23 mouse cellular contexts compared by ENCODE assay signal in genomic region chr2:155635961-155636360, GRCm38 (mm10). TPM values are rescaled to one million over a fixed set of nuclear protein-coding genes. Genes with fewer than 3 reads are reported as not detected.
DNase-seq lines count a peak whose midpoint lies in the region; ATAC-seq and TF ChIP-seq lines count a peak whose summit lies in the region.
"Had no signal": no experiment of that assay in that cellular context is flagged by ENCODE, and none has a peak within 500 bp of the region (broad histone marks: within the 10 kb centered on the region; RNA-seq: fewer than 3 reads in every experiment).

No protein-coding gene starts in this region.

- H3K4me2 ChIP-seq in heart, embryonic 12.5 days: no peak overlapping the region
- no peak overlapping the region for H3K4me2 ChIP-seq in heart, postnatal 0 days (ENCODE audit: low read depth, low read length)
- H3K4me2 ChIP-seq: forebrain, embryonic 13.5 days; heart, embryonic 13.5 days; hindbrain, embryonic 14.5 days had no signal

- H3K27ac ChIP-seq in heart, embryonic 12.5 days (ENCODE audit: poor library complexity, severe bottlenecking): peak overlapping the region; percentile 14; the same call in 1 of the 2 replicates
- 0 out of 2 replicates have a peak overlapping the region, but pooled peaks have one; percentile 65 for H3K27ac ChIP-seq in heart, postnatal 0 days (ENCODE audit: low read depth)
- 0 out of 2 replicates have a peak overlapping the region, but pooled peaks have one; percentile 7 for H3K27ac ChIP-seq in brown adipose tissue, adult 24 weeks (replicated peaks; ENCODE audit: low read depth, low read length)
- H3K27ac ChIP-seq: forebrain, embryonic 10.5 days; forebrain, embryonic 13.5 days; hindbrain, embryonic 14.5 days; hindbrain, postnatal 0 days had no signal

- no peak overlapping the region for H3K9ac ChIP-seq in heart, embryonic 12.5 days
- no peak overlapping the region for H3K9ac ChIP-seq in heart, postnatal 0 days (replicated peaks; ENCODE audit: low read depth, low read length)
- H3K9ac ChIP-seq: forebrain, embryonic 13.5 days; heart, embryonic 13.5 days; hindbrain, embryonic 14.5 days had no signal

- no peak for ATAC-seq in heart, embryonic 12.5 days (ENCODE audit: insufficient number of reproducible peaks, low FRiP score)
- ATAC-seq in heart, postnatal 0 days (ENCODE audit: insufficient read depth, low read depth): no peak; the same call in 1 of the 2 replicates
- ATAC-seq: CD4-positive, CD25-positive, alpha-beta regulatory T cell, adult 4 months; forebrain, embryonic 13.5 days; forebrain, embryonic 16.5 days; hindbrain, postnatal 0 days; inflammation-experienced regulatory T-cells, adult 6 months; intestine, embryonic 16.5 days had no signal

- H3K27me3 ChIP-seq in heart, embryonic 12.5 days (replicated peaks): peaks cover 31% of the 10 kb centered on the region
- no peaks in the 10 kb centered on the region for H3K27me3 ChIP-seq in heart, postnatal 0 days (ENCODE audit: control insufficient read depth, insufficient read depth, low read length)

- WGBS in heart, embryonic 12.5 days: 93% methylated on average over 8 of the region's 8 CpGs
- 81% methylated on average over 8 of the region's 8 CpGs for WGBS in heart, postnatal 0 days

- no peaks in the 10 kb centered on the region for H3K9me3 ChIP-seq in heart, embryonic 12.5 days (replicated peaks)
- H3K9me3 ChIP-seq in heart, postnatal 0 days (replicated peaks; ENCODE audit: control insufficient read depth, low read length): no peaks in the 10 kb centered on the region
- H3K9me3 ChIP-seq: forebrain, embryonic 10.5 days; forebrain, embryonic 13.5 days; heart, embryonic 13.5 days had no signal

- no peak for DNase-seq in heart, postnatal 4 days
- DNase-seq in heart, postnatal 0 days (ENCODE audit: low spot score): peak; percentile 16
- no peak for DNase-seq in heart, adult 8-10 months (ENCODE audit: low spot score)
- no peak for DNase-seq in thymus, postnatal 36 days
- DNase-seq: adrenal gland, adult 8-10 months; adrenal gland, postnatal 25 days; cerebellum, adult 9-10 months; cerebellum, postnatal 14 days; gastrocnemius, postnatal 10 days; gastrocnemius, postnatal 36 days; heart, postnatal 14 days; kidney, adult 18-20 months had no signal

- no peak for TF ChIP-seq CTCF in heart, postnatal 0 days (IDR thresholded peaks at IDR 0.05; ENCODE audit: low read depth)

- peaks cover 7% of the 10 kb centered on the region for H3K4me1 ChIP-seq in heart, embryonic 12.5 days (replicated peaks)
- H3K4me1 ChIP-seq in heart, postnatal 0 days (ENCODE audit: control insufficient read depth, insufficient read depth): no peaks in the 10 kb centered on the region
- H3K4me1 ChIP-seq in brown adipose tissue, adult 24 weeks (ENCODE audit: control insufficient read depth, insufficient read depth, insufficient read length, low read length): peaks cover 18% of the 10 kb centered on the region

- no peak overlapping the region for H3K4me3 ChIP-seq in heart, embryonic 12.5 days
- no peak overlapping the region for H3K4me3 ChIP-seq in heart, postnatal 0 days (ENCODE audit: low read depth, low read length)
- H3K4me3 ChIP-seq in brown adipose tissue, adult 24 weeks (ENCODE audit: insufficient read depth, low read depth, low read length): no peak overlapping the region
- H3K4me3 ChIP-seq: forebrain, embryonic 10.5 days; forebrain, embryonic 13.5 days; heart, embryonic 13.5 days had no signal

- no peak for TF ChIP-seq EP300 in heart, postnatal 0 days (IDR thresholded peaks at IDR 0.05; ENCODE audit: low read depth)

- H3K36me3 ChIP-seq in heart, embryonic 12.5 days: peaks cover 99% of the 10 kb centered on the region
- H3K36me3 ChIP-seq in heart, postnatal 0 days (replicated peaks; ENCODE audit: control insufficient read depth, insufficient read depth, low read length): peaks cover 94% of the 10 kb centered on the region

RNA-seq across cellular contexts. Expression of gene Myh7b, which starts 24.9 kb away (rescaled TPM):
- polyA plus RNA-seq in heart, embryonic 12.5 days (2016; fragmentation: Nextera tagmentation; extraction: Ambion mirVana): 22.1 and 24.4 TPM in 2 replicates
- total RNA-seq in heart, postnatal 4 days (2021): 10 to 100 TPM; 60.5 to 63.8 TPM
- 17.2 and 48.4 TPM in 2 replicates for total RNA-seq in heart, postnatal 0 days (2014; rRNA removed; ENCODE audit: low replicate concordance)
- 12.2 and 12.5 TPM in 2 replicates for polyA plus RNA-seq in heart, postnatal 0 days (2015; fragmentation: Nextera tagmentation; extraction: Ambion mirVana)
- 10 to 100 TPM; 21.9 to 55.5 (median 33.1) TPM for total RNA-seq in heart, adult 8-10 months (2022)
- polyA plus RNA-seq in brown adipose tissue, adult 24 weeks (2012; ENCODE audit: insufficient read depth, insufficient read length, missing spikeins): 0.16 and 1.2 TPM in 2 replicates
- polyA plus RNA-seq: CD4-positive, CD25-positive, alpha-beta regulatory T cell, adult 4 months had no signal

RNA-seq across cellular contexts. Expression of gene Gss, which starts 43.4 kb away (rescaled TPM):
- polyA plus RNA-seq in heart, embryonic 12.5 days (2016; fragmentation: Nextera tagmentation; extraction: Ambion mirVana): 20.2 and 21.3 TPM in 2 replicates
- 10 to 100 TPM; 17.3 to 18.2 TPM for total RNA-seq in heart, postnatal 4 days (2021)
- 32.5 and 52.3 TPM in 2 replicates for total RNA-seq in heart, postnatal 0 days (2014; rRNA removed; ENCODE audit: low replicate concordance)
- 24.8 and 25.9 TPM in 2 replicates for polyA plus RNA-seq in heart, postnatal 0 days (2015; fragmentation: Nextera tagmentation; extraction: Ambion mirVana)
- total RNA-seq in heart, adult 8-10 months (2022): 10 to 100 TPM; 14.2 to 15.6 (median 14.6) TPM
- 15.7 and 25.5 TPM in 2 replicates for polyA plus RNA-seq in brown adipose tissue, adult 24 weeks (2012; ENCODE audit: insufficient read depth, insufficient read length, missing spikeins)

RNA-seq across cellular contexts. Expression of gene Trpc4ap, which starts 56.2 kb away (rescaled TPM):
- 115 and 117 TPM in 2 replicates for polyA plus RNA-seq in heart, embryonic 12.5 days (2016; fragmentation: Nextera tagmentation; extraction: Ambion mirVana)
- total RNA-seq in heart, postnatal 4 days (2021): 10 to 100 TPM; 81.3 to 82.1 TPM
- total RNA-seq in heart, postnatal 0 days (2014; rRNA removed; ENCODE audit: low replicate concordance): 83.8 and 84.8 TPM in 2 replicates
- polyA plus RNA-seq in heart, postnatal 0 days (2015; fragmentation: Nextera tagmentation; extraction: Ambion mirVana): 67.0 and 70.5 TPM in 2 replicates
- total RNA-seq in heart, adult 8-10 months (2022): 10 to 100 TPM; 85.4 to 95.8 (median 88.4) TPM
- polyA plus RNA-seq in brown adipose tissue, adult 24 weeks (2012; ENCODE audit: insufficient read depth, insufficient read length, missing spikeins): 52.3 and 69.5 TPM in 2 replicates

Comparison
In these comparisons a context has a peak if more than half of its experiments do, and no peak if none do; other contexts are left out.
1. H3K27ac ChIP-seq: peak in every context shown above with its lines; median percentile 65 in heart, postnatal 0 days; 14 in heart, embryonic 12.5 days; 7 in brown adipose tissue, adult 24 weeks.